Mouse (Mus musculus): Measurements from ENCODE around the gene Prss3. TPM values are rescaled to one million over a fixed set of nuclear protein-coding genes. Genes with fewer than 3 reads are reported as not detected.

Gene Prss3
- not detected for polyA plus RNA-seq (2014; fragmentation: Illumina TruSeq; extraction: RNeasy Lipid Tissue Mini Kit (QIAGEN cat#74804); ENCODE audit: low read depth, low replicate concordance)

GRCm38 (mm10) chr6:41377578-41377977, at the start of gene Prss3:
Gene Prss3 (minus strand): TSS chr6:41377678.

GRCm38 (mm10) chr6:41392056-41392455, 14.6 kb upstream of the Prss3 start, which contains the start of gene Gm5771:
Gene Gm5771 (plus strand): TSS chr6:41392356.

GRCm38 (mm10) chr6:41353932-41354331, 23.5 kb downstream of the Prss3 start, which contains the start of gene Try10:
Gene Try10 (plus strand): TSS chr6:41354105.

Other genes with a start within 250 kb of the Prss3 start
- gene Try4, start 75.4 kb downstream of the Prss3 start, polyA plus RNA-seq (2014; fragmentation: Illumina TruSeq; extraction: RNeasy Lipid Tissue Mini Kit (QIAGEN cat#74804); ENCODE audit: low read depth, low replicate concordance) = not detected
- gene Try5, start 60.8 kb downstream of the Prss3 start, polyA plus RNA-seq (2014; fragmentation: Illumina TruSeq; extraction: RNeasy Lipid Tissue Mini Kit (QIAGEN cat#74804); ENCODE audit: low read depth, low replicate concordance) = not detected
- gene Try10, start 23.6 kb downstream of the Prss3 start, polyA plus RNA-seq (2014; fragmentation: Illumina TruSeq; extraction: RNeasy Lipid Tissue Mini Kit (QIAGEN cat#74804); ENCODE audit: low read depth, low replicate concordance) = not detected
- not detected for gene Gm5771, start 14.7 kb upstream of the Prss3 start, polyA plus RNA-seq (2014; fragmentation: Illumina TruSeq; extraction: RNeasy Lipid Tissue Mini Kit (QIAGEN cat#74804); ENCODE audit: low read depth, low replicate concordance)
- not detected for gene Gm10334, start 68.5 kb upstream of the Prss3 start, polyA plus RNA-seq (2014; fragmentation: Illumina TruSeq; extraction: RNeasy Lipid Tissue Mini Kit (QIAGEN cat#74804); ENCODE audit: low read depth, low replicate concordance)
- gene Prss1, start 81.3 kb upstream of the Prss3 start, polyA plus RNA-seq (2014; fragmentation: Illumina TruSeq; extraction: RNeasy Lipid Tissue Mini Kit (QIAGEN cat#74804); ENCODE audit: low read depth, low replicate concordance) = not detected
- gene Prss2, start 144.1 kb upstream of the Prss3 start, polyA plus RNA-seq (2014; fragmentation: Illumina TruSeq; extraction: RNeasy Lipid Tissue Mini Kit (QIAGEN cat#74804); ENCODE audit: low read depth, low replicate concordance) = not detected
- not detected for gene Ephb6, start 227.8 kb upstream of the Prss3 start, polyA plus RNA-seq (2014; fragmentation: Illumina TruSeq; extraction: RNeasy Lipid Tissue Mini Kit (QIAGEN cat#74804); ENCODE audit: low read depth, low replicate concordance)